Mouse (Mus musculus) hindbrain, embryonic 14.5 days (tissue): ENCODE results near the gene Tnfsf9. TPM values are rescaled to one million over a fixed set of nuclear protein-coding genes. Genes with fewer than 3 reads are reported as not detected.
A peak's percentile ranks its signal among the peaks of the same experiment; 100 is the strongest.

Source experiments
- ATAC-seq: fragments of 200-750 bp; cut with Nextera tagmentation; 2 replicates; pipeline ENCODE4 v1.8.0; 2017; ENCODE audit warnings: moderate number of reproducible peaks, mild to moderate bottlenecking, moderate TSS enrichment, moderate library complexity; ENCODE audit not compliant: low FRiP score
- DNase-seq: peaks from one replicate; pipeline ENCODE4 v3.0.0-alpha.2; 2015; ENCODE audit warnings: low spot score
- H3K27ac ChIP-seq: fragments of 300-500 bp; sonication (generic); 2 replicates; pipeline ENCODE4 v1.5.1; 2014; ENCODE audit warnings: mild to moderate bottlenecking, moderate library complexity
- H3K27me3 ChIP-seq: fragments of 300-500 bp; sonication (generic); 2 replicates; pipeline ENCODE4 v1.6.1; 2014; ENCODE audit warnings: mild to moderate bottlenecking, low read length, mixed read lengths; ENCODE audit not compliant: control insufficient read depth, insufficient read depth
- H3K36me3 ChIP-seq: fragments of 300-500 bp; sonication (generic); replicated peaks from 2 replicates; pipeline ENCODE4 v1.6.1; 2014; ENCODE audit not compliant: control insufficient read depth, insufficient read depth
- H3K4me1 ChIP-seq: fragments of 300-500 bp; sonication (generic); replicated peaks from 2 replicates; pipeline ENCODE4 v1.6.1; 2014; ENCODE audit warnings: antibody characterized with exemption, low read length, mixed read lengths; ENCODE audit not compliant: control insufficient read depth, insufficient read depth
- H3K4me2 ChIP-seq: fragments of 300-500 bp; sonication (generic); replicated peaks from 2 replicates; pipeline ENCODE4 v1.6.1; 2014; ENCODE audit warnings: mild to moderate bottlenecking, moderate library complexity
- H3K4me3 ChIP-seq: fragments of 300-500 bp; sonication (generic); replicated peaks from 2 replicates; pipeline ENCODE4 v1.5.1; 2014; ENCODE audit warnings: mild to moderate bottlenecking, low read length
- H3K9ac ChIP-seq: fragments of 300-500 bp; sonication (generic); 2 replicates; pipeline ENCODE4 v1.6.1; 2014
- H3K9me3 ChIP-seq: fragments of 300-500 bp; sonication (generic); 2 replicates; pipeline ENCODE4 v1.6.1; 2016; ENCODE audit warnings: low read length; ENCODE audit not compliant: control insufficient read depth
- WGBS: fragments of 180-500 bp; shearing (Covaris S2); extraction: QIAGEN DNeasy Blood & Tissue Kit; methylation state at CpG from one replicate; pipeline ENCODE4 v1.1.7; 2014; 5-methylcytosine and 5-hydroxymethylcytosine counted together
- polyA plus RNA-seq: library from polyadenylated mRNA; unstranded; fragments of >200 nt; fragmentation: Nextera tagmentation; extraction: Ambion mirVana; gene quantifications from 2 replicates; pipeline ENCODE4 v1.2.1, GENCODE M21; 2014

The Tnfsf9 gene
- 5.6 and 6.2 TPM in 2 replicates for polyA plus RNA-seq

DNA sequence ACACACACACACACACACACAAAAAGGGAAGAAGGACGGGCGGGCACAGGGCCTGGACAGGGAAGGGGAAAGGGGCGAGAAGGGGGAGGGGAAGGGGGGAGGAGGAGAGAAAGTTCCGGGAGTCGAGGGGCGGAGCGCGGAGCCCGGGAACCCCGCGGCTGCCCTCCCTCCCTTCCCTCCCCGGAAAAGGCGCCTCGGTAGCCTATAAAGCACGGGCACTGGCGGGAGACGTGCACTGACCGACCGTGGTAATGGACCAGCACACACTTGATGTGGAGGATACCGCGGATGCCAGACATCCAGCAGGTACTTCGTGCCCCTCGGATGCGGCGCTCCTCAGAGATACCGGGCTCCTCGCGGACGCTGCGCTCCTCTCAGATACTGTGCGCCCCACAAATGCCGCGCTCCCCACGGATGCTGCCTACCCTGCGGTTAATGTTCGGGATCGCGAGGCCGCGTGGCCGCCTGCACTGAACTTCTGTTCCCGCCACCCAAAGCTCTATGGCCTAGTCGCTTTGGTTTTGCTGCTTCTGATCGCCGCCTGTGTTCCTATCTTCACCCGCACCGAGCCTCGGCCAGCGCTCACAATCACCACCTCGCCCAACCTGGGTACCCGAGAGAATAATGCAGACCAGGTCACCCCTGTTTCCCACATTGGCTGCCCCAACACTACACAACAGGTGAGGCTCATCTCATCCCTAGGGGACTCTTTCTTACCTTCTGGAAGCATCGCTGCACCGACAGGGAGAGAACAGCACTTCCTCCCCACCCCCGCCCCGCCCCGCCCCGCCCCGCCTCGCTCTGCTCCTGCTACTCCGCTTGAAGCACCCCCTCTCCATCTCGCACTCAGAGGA is at the start of gene Tnfsf9:
Gene Tnfsf9, plus strand, starts transcription at position 145 of the 854 bp plus-strand sequence.
- DNase-seq (peak; percentile 58), ATAC-seq (peak; percentile 74)
- Histone ChIP-seq H3K9ac (peak within 1 kb of the TSS; percentile 79), H3K36me3 (no peaks in the 10 kb centered on the region), H3K4me1 (peaks cover 17% of the 10 kb centered on the region), H3K4me2 (peak within 1 kb of the TSS; percentile 67), H3K9me3 (no peaks in the 10 kb centered on the region), H3K4me3 (peak within 1 kb of the TSS; percentile 52), H3K27me3 (no peaks in the 10 kb centered on the region), H3K27ac (no peak within 1 kb of the TSS)
- under 1% methylated on average over 53 of the region's 61 CpGs for WGBS

- Histone ChIP-seq H3K27ac (no peak overlapping the region), H3K36me3 (peaks cover 53% of the 10 kb centered on the region), H3K9ac (no peak overlapping the region), H3K4me2 (no peak overlapping the region), H3K9me3 (no peaks in the 10 kb centered on the region), H3K4me3 (no peak overlapping the region), H3K27me3 (peaks cover 4% of the 10 kb centered on the region; the same call in 1 of the 2 replicates), H3K4me1 (peaks cover 15% of the 10 kb centered on the region)
- DNase-seq (no peak), ATAC-seq (no peak)
- 87% methylated on average over 3 of the region's 3 CpGs for WGBS
These were observed 48.9 kb upstream of the Tnfsf9 start for GRCm38 (mm10) chr17:57056246-57056645.

DNA sequence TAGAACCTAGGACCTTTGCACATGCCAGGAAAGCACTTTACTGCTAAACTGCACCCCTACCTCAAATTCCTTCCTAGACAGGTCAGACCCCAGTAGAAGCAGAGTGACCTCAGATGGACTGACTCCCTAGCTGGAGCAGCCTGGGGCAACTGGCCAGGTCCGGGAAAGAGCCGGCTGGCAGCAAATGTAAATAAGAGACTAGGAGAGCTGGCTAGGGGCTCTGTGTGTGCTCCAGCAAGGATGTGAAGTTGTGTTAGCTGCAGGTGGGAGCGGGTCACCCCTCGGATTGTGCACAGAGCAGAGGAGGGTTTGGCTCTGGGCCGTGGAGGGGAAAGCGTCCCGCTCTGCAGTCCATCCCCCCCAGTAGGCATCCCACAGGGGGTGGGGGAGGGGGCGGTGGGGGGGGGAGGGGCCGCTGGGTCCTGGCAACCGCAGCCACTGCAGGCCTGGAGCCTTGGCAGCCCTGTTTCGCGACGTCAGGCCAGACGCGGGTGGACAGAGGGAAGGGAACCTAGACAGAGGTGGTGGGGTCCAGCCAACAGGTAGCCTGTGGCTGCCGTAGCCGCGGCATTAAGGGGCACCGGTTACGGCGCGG is 46.1 kb upstream of the Tnfsf9 start, which contains the start of gene Crb3:
Gene Crb3, plus strand, starts transcription at position 215 of the 595 bp plus-strand sequence.
- ATAC-seq (peak; percentile 0), DNase-seq (no peak)
- 1% methylated on average over 17 of the region's 22 CpGs for WGBS
- Histone ChIP-seq H3K4me1 (peaks cover 18% of the 10 kb centered on the region), H3K4me2 (peak within 1 kb of the TSS; percentile 74), H3K27me3 (peaks cover 27% of the 10 kb centered on the region), H3K9ac (peak within 1 kb of the TSS; percentile 80), H3K9me3 (no peaks in the 10 kb centered on the region), H3K27ac (peak within 1 kb of the TSS; percentile 83), H3K4me3 (peak within 1 kb of the TSS; percentile 87), H3K36me3 (peaks cover 25% of the 10 kb centered on the region)

DNA sequence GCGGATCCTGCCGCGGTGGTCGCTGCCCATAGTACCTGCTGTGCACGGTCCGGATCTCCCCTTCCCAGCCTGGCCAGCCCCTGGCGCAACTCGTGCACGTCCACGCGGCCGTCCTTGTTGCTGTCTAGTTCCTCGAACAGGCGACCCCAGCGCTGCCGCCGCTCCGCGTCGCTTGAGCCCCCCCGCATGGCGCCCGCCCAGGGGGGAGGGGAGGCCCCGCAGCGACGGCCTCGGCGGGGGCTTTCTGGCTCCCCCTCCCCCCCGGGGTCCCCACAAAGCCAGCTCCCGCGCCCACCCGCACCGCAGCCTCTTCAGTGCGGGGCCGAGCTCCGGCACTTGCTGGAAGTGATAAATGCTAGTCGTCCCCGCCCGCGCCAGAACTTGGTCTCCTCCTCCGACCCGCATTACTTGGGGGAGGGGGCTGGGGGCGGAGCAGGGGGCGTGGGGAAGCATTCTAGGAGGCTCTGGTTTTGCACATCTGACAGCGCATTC is 45.6 kb upstream of the Tnfsf9 start, which contains the start of gene Slc25a23:
Gene Slc25a23, minus strand, starts transcription at position 378 of the 492 bp plus-strand sequence.
- peak within 1 kb of the TSS; percentile 74 for H3K4me2 ChIP-seq
- H3K4me1 ChIP-seq = peaks cover 18% of the 10 kb centered on the region
- peaks cover 32% of the 10 kb centered on the region for H3K27me3 ChIP-seq
- H3K36me3 ChIP-seq = peaks cover 21% of the 10 kb centered on the region
- peak; percentile 78 for ATAC-seq
- no peaks in the 10 kb centered on the region for H3K9me3 ChIP-seq
- WGBS = under 1% methylated on average over 36 of the region's 45 CpGs
- peak within 1 kb of the TSS; percentile 87 for H3K4me3 ChIP-seq
- peak within 1 kb of the TSS; percentile 80 for H3K9ac ChIP-seq
- peak; percentile 81 for DNase-seq
- H3K27ac ChIP-seq = peak within 1 kb of the TSS; percentile 83

DNA sequence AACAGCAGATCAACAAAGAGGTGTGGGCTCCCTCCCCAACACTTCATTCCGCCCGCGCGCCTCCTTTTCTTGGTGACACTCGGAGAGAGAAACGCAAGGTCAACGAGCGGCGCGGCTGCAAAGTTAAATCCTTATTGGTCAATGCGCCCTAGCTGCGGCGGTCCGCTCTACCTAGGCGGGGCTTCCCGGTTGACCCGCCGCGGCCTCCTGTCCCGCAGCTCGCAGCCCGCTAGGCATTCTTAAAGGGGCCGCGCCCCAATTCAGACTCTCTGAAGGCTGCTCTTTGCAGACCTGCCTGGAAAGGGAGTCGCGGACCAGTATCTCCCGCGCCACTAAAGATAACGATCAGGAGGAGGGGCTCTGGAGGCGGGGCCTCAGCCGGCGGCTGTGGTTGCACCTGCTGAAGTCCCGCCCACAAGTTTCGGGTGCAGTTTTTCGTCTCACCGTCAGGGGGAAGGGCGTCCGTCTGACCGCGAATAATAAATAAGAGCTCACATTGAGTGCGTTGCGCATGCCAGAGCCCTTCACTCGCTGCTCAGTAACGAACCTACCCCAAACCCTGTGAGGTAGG is 44.8 kb upstream of the Tnfsf9 start:
- WGBS = under 1% methylated on average over 44 of the region's 44 CpGs
- ATAC-seq = peak; percentile 90

GRCm38 (mm10) chr17:57061069-57061468 is 44.1 kb upstream of the Tnfsf9 start:
- WGBS = 39% methylated on average over 10 of the region's 10 CpGs
- Histone ChIP-seq H3K27ac (0 out of 2 replicates have a peak overlapping the region, but pooled peaks have one; percentile 83), H3K9ac (peak overlapping the region; percentile 48; the same call in 1 of the 2 replicates), H3K4me1 (peaks cover 18% of the 10 kb centered on the region), H3K9me3 (no peaks in the 10 kb centered on the region), H3K4me3 (peak overlapping the region; percentile 87), H3K27me3 (peaks cover 36% of the 10 kb centered on the region), H3K4me2 (peak overlapping the region; percentile 74), H3K36me3 (peaks cover 6% of the 10 kb centered on the region)
- no peak for ATAC-seq
- DNase-seq = no peak

More for the DNA sequence above, 44.8 kb upstream of the Tnfsf9 start:
- peak; percentile 98 for DNase-seq
- Histone ChIP-seq H3K9ac (peak overlapping the region; percentile 80), H3K27me3 (peaks cover 36% of the 10 kb centered on the region), H3K27ac (peak overlapping the region; percentile 83), H3K4me1 (peaks cover 18% of the 10 kb centered on the region), H3K9me3 (no peaks in the 10 kb centered on the region), H3K36me3 (peaks cover 14% of the 10 kb centered on the region), H3K4me2 (peak overlapping the region; percentile 74), H3K4me3 (peak overlapping the region; percentile 87)

- Histone ChIP-seq H3K4me1 (peaks cover 18% of the 10 kb centered on the region), H3K36me3 (no peaks in the 10 kb centered on the region), H3K27ac (no peak overlapping the region), H3K27me3 (peaks cover 36% of the 10 kb centered on the region), H3K4me2 (peak overlapping the region; percentile 55), H3K9me3 (no peaks in the 10 kb centered on the region), H3K4me3 (peak overlapping the region; percentile 31), H3K9ac (0 out of 2 replicates have a peak overlapping the region, but pooled peaks have one; percentile 0)
- ATAC-seq (no peak), DNase-seq (no peak)
- WGBS = 1% methylated on average over 39 of the region's 39 CpGs
These were observed 43.1 kb upstream of the Tnfsf9 start for GRCm38 (mm10) chr17:57062011-57062521.

GRCm38 (mm10) chr17:57062548-57062947 is 42.6 kb upstream of the Tnfsf9 start:
- no peak overlapping the region for H3K27ac ChIP-seq
- no peaks in the 10 kb centered on the region for H3K9me3 ChIP-seq
- DNase-seq = no peak
- WGBS = 2% methylated on average over 22 of the region's 22 CpGs
- H3K9ac ChIP-seq = 0 out of 2 replicates have a peak overlapping the region, but pooled peaks have one; percentile 0
- peaks cover 18% of the 10 kb centered on the region for H3K4me1 ChIP-seq
- peak overlapping the region; percentile 55 for H3K4me2 ChIP-seq
- ATAC-seq = no peak
- H3K4me3 ChIP-seq = peak overlapping the region; percentile 31
- H3K36me3 ChIP-seq = no peaks in the 10 kb centered on the region
- peaks cover 36% of the 10 kb centered on the region for H3K27me3 ChIP-seq
